Mouse (Mus musculus): ENCODE results near the gene Sgf29.

DNA sequence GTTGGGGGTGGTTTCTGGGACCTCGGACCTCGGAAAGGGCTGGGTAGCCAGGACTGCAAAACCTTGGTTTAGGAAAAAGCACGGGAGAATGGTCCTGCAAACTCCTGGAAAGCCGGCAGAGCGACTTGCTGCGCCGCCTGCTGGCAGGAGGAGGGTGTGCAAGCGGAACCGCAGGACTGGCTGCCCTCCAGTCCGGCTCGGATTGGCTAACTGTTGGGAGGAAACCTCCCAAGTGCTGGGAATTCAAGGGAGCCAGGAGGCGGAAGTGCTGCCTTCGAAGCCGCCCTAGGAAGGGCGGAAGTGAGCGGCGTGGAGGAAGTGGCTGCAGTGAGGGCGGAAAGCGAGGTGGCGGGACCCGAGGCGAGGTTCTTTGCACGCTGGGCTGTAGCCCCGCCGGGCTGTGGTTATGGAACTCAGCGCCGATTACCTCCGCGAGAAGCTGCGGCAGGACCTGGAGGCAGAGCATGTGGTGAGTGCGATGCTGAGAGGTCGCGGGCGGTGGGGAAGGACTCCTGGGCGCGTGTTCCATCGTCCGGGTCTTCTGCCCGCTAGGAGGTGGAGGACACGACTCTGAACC, 46.6 kb downstream of the Sgf29 start, which contains the start of gene Slx1b:
- TF ChIP-seq GATA1 (IDR thresholded peaks at IDR 0.05; ENCODE audit: low read length) (no peak), TAL1 (IDR thresholded peaks at IDR 0.05; ENCODE audit: low read length) (no peak)

Data from erythroblast, embryonic 14.5 days (primary cell).